24 mouse cellular contexts compared by ENCODE assay signal in the genomic region with DNA sequence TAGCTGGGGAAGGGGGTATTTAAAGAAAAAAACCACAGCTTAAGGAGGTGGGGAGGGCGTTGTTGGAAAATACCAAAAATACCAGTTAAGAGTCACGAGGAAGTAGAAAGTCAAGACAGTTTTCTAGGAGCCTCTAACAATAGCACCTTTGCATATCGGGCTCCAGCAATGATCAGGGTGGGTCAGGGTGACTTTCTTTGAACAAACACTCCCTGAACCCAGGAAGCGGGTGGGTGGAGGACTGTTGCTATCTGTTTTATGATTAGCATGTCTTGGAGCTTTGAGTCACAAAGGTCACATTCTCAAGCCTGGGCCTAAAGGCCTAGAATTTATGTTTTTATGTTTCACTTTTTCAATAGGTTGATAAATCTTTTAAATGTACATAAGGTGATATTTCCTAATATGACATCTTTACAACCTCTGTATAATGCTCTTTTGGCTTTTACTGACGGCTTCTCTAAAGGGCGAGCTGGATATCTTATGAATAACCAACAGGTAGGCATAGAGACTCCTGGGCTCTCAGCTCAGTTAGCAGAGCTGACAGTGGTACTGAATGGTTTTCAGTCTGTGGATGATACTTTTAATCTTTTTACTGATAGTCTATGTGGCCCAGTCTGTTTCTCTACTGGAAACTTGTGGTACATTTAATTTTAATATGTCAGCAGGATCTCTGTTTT.
"Had no signal": no experiment of that assay in that cellular context is flagged by ENCODE, and none has a peak within 500 bp of the region (broad histone marks: within the 10 kb centered on the region; RNA-seq: fewer than 3 reads in every experiment).

No protein-coding gene starts in this region.

- ATAC-seq: forebrain, postnatal 0 days; hindbrain, postnatal 0 days; liver, embryonic 12.5 days had no signal

- H3K27me3 ChIP-seq: heart, embryonic 13.5 days; heart, embryonic 15.5 days; hindbrain, embryonic 13.5 days; hindbrain, embryonic 15.5 days; limb, embryonic 12.5 days; liver, embryonic 12.5 days had no signal

- H3K36me3 ChIP-seq: heart, embryonic 10.5 days; heart, embryonic 13.5 days; heart, embryonic 15.5 days; hindbrain, embryonic 13.5 days; hindbrain, embryonic 15.5 days; limb, embryonic 10.5 days; limb, embryonic 12.5 days; liver, embryonic 12.5 days had no signal

- H3K4me3 ChIP-seq: gastrocnemius, adult 2 months; heart, embryonic 10.5 days; heart, embryonic 13.5 days; heart, embryonic 15.5 days; hindbrain, embryonic 13.5 days; hindbrain, embryonic 15.5 days; layer of hippocampus, adult 2 months; left cerebral cortex, adult 2 months; limb, embryonic 10.5 days; limb, embryonic 12.5 days; liver, embryonic 12.5 days had no signal

- H3K4me1 ChIP-seq: heart, embryonic 10.5 days; heart, embryonic 13.5 days; heart, embryonic 15.5 days; liver, embryonic 12.5 days had no signal

- H3K4me2 ChIP-seq: heart, embryonic 13.5 days; heart, embryonic 15.5 days; hindbrain, embryonic 13.5 days; hindbrain, embryonic 15.5 days; limb, embryonic 12.5 days; liver, embryonic 12.5 days had no signal

- H3K27ac ChIP-seq: gastrocnemius, adult 2 months; heart, embryonic 10.5 days; heart, embryonic 13.5 days; heart, embryonic 15.5 days; hindbrain, embryonic 13.5 days; hindbrain, embryonic 15.5 days; hindbrain, postnatal 0 days; layer of hippocampus, adult 2 months; left cerebral cortex, adult 2 months; limb, embryonic 10.5 days; limb, embryonic 12.5 days; liver, embryonic 12.5 days; liver, embryonic 14.5 days had no signal

- H3K9me3 ChIP-seq: heart, embryonic 10.5 days; heart, embryonic 13.5 days; heart, embryonic 15.5 days; hindbrain, embryonic 13.5 days; hindbrain, embryonic 15.5 days; limb, embryonic 10.5 days; limb, embryonic 12.5 days; liver, embryonic 12.5 days had no signal

- H3K9ac ChIP-seq: forebrain, postnatal 0 days; heart, embryonic 13.5 days; heart, embryonic 15.5 days; hindbrain, embryonic 13.5 days; hindbrain, embryonic 15.5 days; limb, embryonic 12.5 days; liver, embryonic 12.5 days; liver, embryonic 14.5 days had no signal

- DNase-seq: forebrain, postnatal 0 days; gastrocnemius, adult 2 months; gastrocnemius, postnatal 10 days; gastrocnemius, postnatal 36 days; heart, adult 18-20 months; heart, postnatal 14 days; heart, postnatal 36 days; kidney, adult 18-20 months; kidney, adult 8-10 months; kidney, postnatal 10 days; kidney, postnatal 25 days; kidney, postnatal 4 days had no signal
